Mouse (Mus musculus) telencephalon, adult 2 months (tissue): ENCODE measurements around the gene Cep112.
"Not testable (repeated sequence)": the region's sequence is repeated elsewhere in the genome, so short reads cannot be mapped to it uniquely, and the experiment has no call there.

ENCODE experiments used
- DNase-seq: peaks from one replicate; pipeline ENCODE4 v3.0.0-alpha.2; 2011; ENCODE audit warnings: low read depth, low spot score

Gene Cep112

GRCm38 (mm10) chr11:108799695-108800094 is 374.7 kb downstream of the Cep112 start:
- peak; percentile 24 for DNase-seq

- DNase-seq = no peak
Observed at GRCm38 (mm10) chr11:108804030-108804429, 379.0 kb downstream of the Cep112 start.

GRCm38 (mm10) chr11:108805947-108806346 is 381.0 kb downstream of the Cep112 start:
- no peak for DNase-seq

GRCm38 (mm10) chr11:108809626-108810025 is 384.6 kb downstream of the Cep112 start:
- DNase-seq = no peak

GRCm38 (mm10) chr11:108821771-108822170 is 396.8 kb downstream of the Cep112 start:
- no peak for DNase-seq

GRCm38 (mm10) chr11:108822257-108822656 is 397.3 kb downstream of the Cep112 start:
- DNase-seq = no peak

- no peak for DNase-seq
Observed at GRCm38 (mm10) chr11:108827321-108827720, 402.3 kb downstream of the Cep112 start.

GRCm38 (mm10) chr11:108828374-108829025 is 403.5 kb downstream of the Cep112 start:
- no peak for DNase-seq

GRCm38 (mm10) chr11:108836706-108837105 is 411.7 kb downstream of the Cep112 start:
- no peak for DNase-seq

- no peak for DNase-seq
Observed at GRCm38 (mm10) chr11:108840195-108840594, 415.2 kb downstream of the Cep112 start.

GRCm38 (mm10) chr11:108842765-108843164 is 417.8 kb downstream of the Cep112 start:
- no peak for DNase-seq

GRCm38 (mm10) chr11:108845971-108846370 is 421.0 kb downstream of the Cep112 start:
- no peak for DNase-seq

- DNase-seq = no peak
Observed at GRCm38 (mm10) chr11:108846479-108846878, 421.5 kb downstream of the Cep112 start.

- no peak for DNase-seq
Observed at GRCm38 (mm10) chr11:108851771-108852170, 426.8 kb downstream of the Cep112 start.

- no peak for DNase-seq
Observed at GRCm38 (mm10) chr11:108857254-108857653, 432.3 kb downstream of the Cep112 start.

GRCm38 (mm10) chr11:108857678-108858338 is 432.8 kb downstream of the Cep112 start:
- peak; percentile 84 for DNase-seq

- no peak for DNase-seq
Observed at GRCm38 (mm10) chr11:108858339-108858804, 433.4 kb downstream of the Cep112 start.

- DNase-seq = no peak
Observed at GRCm38 (mm10) chr11:108858846-108859245, 433.9 kb downstream of the Cep112 start.

GRCm38 (mm10) chr11:108862360-108862759 is 437.4 kb downstream of the Cep112 start:
- DNase-seq = no peak

GRCm38 (mm10) chr11:108865746-108866145 is 440.8 kb downstream of the Cep112 start:
- DNase-seq = no peak

- no peak for DNase-seq
Observed at GRCm38 (mm10) chr11:108867538-108867937, 442.5 kb downstream of the Cep112 start.

- not testable (repeated sequence) for DNase-seq
Observed at GRCm38 (mm10) chr11:108871284-108871683, 446.3 kb downstream of the Cep112 start.

GRCm38 (mm10) chr11:108871748-108872147 is 446.8 kb downstream of the Cep112 start:
- DNase-seq = no peak
